Mouse (Mus musculus): ENCODE data around the gene Zfp618.

Gene Zfp618

DNA sequence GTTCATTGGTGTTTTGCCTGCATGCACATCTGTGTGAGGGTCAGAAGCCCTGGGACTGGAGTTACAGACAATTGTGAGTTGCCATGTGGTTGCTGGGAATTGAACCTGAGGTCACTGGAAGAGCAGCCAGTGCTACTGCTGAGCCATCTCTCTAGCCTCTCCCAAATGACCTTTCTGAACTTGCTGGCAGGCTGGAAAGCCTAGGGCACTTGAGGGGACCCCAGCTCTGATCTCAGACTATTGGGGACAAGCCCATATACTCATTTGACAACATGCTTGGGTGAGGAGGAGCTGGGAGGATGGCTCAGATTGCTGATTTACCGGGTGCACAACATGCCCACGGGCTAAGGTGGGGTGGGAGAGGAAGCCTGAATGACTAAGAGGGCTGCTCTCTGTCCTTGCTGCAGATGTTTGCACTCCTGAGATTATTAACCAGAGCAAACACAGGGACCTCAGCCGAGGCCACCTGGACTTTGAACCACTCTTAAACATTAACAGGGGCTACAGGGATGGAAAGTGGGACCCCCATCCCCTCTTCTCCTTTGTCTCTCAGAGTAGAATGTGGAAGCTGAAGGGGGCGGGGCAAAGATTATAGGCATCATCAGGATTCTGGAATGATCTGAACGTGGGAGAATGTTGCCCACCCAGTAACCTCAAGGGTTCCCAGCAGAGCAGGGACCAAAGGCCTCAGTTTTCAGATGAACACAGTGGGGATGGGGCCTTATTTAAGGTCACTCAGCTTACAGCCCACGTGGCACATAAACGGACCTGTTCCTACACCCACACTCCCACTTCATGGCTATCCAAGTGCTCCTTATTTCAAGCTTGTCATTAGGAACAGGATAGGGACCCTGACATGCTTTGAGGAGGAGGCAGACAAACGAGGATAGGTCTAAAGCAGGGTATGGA is 191.6 kb downstream of the Zfp618 start:
- DNase-seq (ENCODE audit: low read depth, low spot score), result no peak

DNA sequence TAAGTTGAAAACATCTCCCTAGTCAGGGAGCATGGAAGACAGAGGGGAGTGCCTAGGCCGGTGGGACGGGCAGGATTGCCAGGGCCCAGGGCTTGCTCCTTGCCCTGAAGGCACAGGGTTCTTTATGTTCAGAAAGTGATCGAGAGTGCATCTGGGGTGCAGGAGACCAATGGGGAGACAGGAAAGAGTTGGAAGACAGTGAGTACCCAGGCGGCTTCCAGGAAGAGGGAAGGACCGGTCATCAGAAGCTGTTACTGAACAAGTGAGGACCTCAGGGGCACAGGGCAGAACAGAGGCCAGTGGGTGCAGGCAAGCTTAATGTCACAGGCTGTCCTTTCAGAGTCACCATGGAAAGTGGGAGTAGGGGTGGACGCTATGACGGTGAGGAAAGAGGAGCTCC is 192.8 kb downstream of the Zfp618 start:
- DNase-seq (ENCODE audit: low read depth, low spot score), result no peak

DNA sequence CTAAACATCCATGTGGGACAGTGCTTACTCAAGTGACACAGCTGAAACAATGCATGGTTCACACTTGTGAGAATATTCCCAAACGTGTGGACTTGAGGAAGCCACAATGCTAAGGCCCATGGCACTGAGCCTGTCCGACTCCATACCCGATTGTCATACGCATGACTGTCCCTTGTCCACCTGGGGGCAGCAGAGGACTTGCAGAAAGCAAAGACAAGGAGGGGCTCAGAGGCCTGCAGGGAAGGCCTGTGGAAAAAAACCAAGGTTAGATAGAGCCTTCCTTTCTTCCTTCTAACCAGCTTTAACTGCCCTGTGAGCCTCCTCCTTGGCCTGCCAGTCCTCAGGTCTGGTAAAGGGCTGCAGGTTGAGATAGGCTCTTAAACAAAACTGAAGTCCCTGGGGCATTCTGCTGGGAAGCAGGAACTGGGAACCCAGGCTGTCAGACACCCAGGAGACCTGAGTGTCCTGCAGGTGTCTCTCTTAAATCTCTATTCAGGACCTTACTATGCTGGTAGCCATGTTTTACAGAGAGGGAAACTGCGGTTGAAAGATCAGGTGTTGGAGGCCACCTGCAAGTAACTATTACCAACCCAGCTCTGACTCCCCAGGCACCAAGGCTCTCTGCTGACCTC is 193.7 kb downstream of the Zfp618 start:
- peak; percentile 74 for DNase-seq (ENCODE audit: low read depth, low spot score)

DNA sequence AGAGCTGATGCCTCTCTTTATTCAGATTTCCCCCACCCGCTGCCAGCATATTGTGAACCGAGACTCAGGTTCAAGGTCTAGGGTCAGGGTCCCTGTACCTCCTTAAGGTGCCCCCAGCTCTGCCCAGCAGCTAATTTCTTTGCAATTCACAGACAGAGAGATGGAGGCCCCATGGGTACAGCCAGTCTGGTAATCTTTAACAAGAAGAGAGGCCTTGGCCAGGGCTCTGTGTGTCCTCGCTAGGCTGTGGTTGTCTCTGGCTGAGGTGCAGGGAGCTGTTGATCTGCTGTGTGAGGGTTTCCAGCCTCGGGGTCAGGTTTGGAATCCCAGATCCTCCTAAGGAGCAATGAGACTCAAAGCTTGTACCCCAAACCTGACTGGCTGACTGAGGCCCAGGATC is 200.3 kb downstream of the Zfp618 start:
- DNase-seq (ENCODE audit: low read depth, low spot score), result no peak

DNA sequence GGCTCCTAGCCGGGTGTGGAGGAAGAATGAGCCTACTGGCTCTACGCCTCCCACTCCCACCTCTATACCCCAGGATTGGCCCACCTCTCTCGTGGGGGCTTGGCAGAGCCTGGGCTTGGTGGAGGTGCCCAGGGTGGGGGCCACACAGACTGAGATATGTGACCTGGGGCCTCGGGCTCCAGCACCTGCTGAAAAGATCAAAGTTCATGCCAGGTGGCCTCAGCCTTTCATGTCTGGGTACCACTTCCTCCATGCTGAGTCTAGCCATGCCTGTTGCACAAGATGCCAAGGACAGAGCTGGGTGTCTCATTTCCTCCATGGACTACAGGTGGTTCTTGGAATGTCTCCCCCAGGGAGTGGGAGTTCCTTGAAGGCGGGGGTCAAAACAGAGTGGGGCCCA is 200.9 kb downstream of the Zfp618 start:
- no peak for DNase-seq (ENCODE audit: low read depth, low spot score)

DNA sequence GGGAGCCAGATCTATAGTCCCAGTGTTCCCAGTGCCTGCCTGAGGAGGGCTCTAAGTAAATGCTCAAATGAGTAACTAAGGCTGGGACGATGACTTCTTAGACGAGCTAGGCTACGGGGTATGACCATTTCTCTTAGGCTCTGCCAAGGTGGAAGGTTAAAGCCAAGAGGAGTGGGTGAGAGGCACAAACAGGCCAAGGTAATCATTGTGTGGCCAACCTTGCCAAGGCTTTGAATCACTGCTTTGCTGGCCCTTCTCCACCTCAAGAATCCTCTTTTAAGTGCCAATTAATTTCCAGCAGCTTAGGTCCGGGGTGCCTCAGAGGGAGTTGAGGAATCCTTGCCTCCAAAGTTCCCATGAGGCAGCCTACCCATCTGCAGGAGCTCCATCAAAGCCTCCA is 204.7 kb downstream of the Zfp618 start:
- no peak for DNase-seq (ENCODE audit: low read depth, low spot score)

DNA sequence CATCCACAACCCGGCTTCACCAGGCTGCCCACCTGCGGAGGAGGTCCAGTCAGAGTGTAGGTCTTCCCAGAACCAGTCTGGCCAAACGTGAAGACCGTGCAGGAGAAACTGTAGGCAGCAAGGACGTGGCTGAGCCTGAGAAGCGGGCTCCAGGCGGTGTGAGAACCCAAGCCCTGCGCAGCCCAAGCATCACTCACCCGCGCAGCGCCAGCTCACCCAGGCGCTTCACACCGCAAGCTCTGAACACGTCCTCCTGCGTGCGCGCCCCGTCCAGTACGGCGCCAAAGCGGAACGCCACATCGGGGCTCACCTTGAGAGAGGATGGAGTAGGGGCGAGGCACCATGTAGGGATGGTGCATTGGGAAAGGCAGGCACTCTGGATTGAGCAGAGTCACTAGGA is 205.7 kb downstream of the Zfp618 start:
- peak; percentile 20 for DNase-seq (ENCODE audit: low read depth, low spot score)

DNA sequence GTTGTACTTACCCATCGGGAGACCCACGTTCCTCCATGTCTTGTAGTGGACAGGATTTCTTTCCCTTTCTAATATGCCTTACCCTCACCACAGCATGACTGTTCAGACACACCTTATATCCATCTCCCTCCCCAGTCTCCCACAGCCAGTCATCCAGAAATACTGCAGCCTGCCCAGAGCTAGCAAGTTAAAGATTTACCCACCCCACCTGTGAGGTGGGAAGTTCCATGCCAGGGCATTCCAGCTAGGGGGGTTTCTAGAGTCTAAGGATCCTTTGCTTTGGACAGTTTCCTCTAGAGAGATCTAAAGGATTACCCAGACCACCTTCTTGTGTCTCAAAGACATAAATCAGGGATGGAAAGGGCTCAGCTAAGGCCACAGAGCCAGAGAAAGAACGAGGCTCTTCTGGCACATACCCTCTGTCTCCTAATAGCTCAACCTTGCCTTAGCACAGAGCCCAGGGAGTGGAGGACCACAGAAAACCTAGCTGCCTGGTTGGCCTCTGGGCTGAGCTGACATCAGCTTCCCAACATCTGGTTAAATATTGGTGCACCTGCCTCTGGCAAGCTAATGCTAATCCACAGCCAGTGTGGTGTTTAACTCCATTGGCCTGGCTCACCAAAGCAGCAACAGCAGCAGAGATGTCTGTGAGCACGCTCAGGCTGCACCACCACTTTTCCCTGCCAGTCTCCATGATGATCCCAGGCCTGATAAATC is 206.8 kb downstream of the Zfp618 start, which contains the start of gene Kif12:
TSS of gene Kif12 (minus strand) at position 163 of the 717 bp plus-strand sequence.
- no peak for DNase-seq (ENCODE audit: low read depth, low spot score)

DNA sequence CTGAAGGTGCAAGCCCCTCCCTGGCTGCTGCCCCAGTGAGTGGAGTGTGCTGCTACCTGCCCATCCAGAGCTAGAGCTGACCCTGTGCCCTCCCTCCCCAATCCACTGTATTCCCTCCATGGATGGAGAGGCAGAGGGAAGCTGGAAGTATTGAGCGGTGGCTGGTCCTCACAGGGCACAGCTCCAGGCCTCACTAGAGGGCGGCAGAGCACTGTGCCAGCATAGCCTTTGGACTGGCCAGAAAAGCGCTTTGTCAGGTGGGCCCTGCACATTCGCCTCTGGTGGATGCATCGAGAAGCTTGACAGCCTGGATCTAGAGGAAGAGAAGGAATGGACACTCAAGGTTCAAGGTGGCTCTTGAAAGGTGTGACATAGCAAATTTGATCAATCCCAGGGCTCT is 216.2 kb downstream of the Zfp618 start:
- DNase-seq (ENCODE audit: low read depth, low spot score), result peak; percentile 6

DNA sequence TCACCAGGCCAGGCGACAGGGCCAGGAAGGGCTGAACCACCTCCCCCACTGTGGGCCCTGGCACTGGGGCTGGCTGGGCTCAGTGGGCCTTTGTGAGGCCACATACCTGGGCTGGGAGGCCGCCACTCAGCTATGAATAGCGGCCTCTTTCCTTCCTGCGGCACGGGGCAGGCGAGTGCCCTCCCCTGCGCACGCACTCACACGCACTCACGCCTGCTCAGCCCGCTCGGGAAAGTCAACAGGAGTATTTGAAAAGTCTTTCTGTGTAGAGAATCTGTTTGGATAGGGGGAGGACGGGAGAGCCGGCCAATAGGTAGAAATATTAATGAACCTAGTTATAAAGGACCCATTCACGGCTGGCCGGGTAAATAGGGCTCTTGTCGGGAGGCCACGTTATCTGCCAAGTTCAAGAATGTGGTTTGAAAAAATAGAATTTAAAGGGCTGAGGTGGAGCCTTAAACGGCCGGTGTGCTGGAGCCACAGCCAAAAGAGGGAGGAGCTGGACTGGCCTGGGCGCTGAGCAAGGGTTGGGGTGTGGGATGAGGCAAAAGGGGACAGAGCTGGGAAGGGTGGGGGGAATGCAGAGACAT is 221.0 kb downstream of the Zfp618 start:
- DNase-seq (ENCODE audit: low read depth, low spot score), result no peak

Measured in R1 (cell line).